8 mouse cellular contexts compared by ENCODE assay signal in genomic region chr7:27480927-27481626, GRCm38 (mm10). TPM values are rescaled to one million over a fixed set of nuclear protein-coding genes. Genes with fewer than 3 reads are reported as not detected.
DNase-seq lines count a peak whose midpoint lies in the region; ATAC-seq and TF ChIP-seq lines count a peak whose summit lies in the region.

No protein-coding gene starts in this region.

- peaks cover 12% of the 10 kb centered on the region for H3K36me3 ChIP-seq in kidney, embryonic 14.5 days (ENCODE audit: control insufficient read depth, insufficient read depth, low read length)
- H3K36me3 ChIP-seq in embryonic facial prominence, embryonic 10.5 days (replicated peaks) = peaks cover 24% of the 10 kb centered on the region
- H3K36me3 ChIP-seq in intestine, embryonic 15.5 days = peaks cover 5% of the 10 kb centered on the region
- peaks cover 9% of the 10 kb centered on the region for H3K36me3 ChIP-seq in myocyte (ENCODE audit: control insufficient read depth, insufficient read depth)

- H3K27me3 ChIP-seq in kidney, embryonic 14.5 days (ENCODE audit: control insufficient read depth, insufficient read depth, low read length) = no peaks in the 10 kb centered on the region
- H3K27me3 ChIP-seq in embryonic facial prominence, embryonic 10.5 days (replicated peaks; ENCODE audit: low read depth, poor library complexity, severe bottlenecking) = no peaks in the 10 kb centered on the region
- H3K27me3 ChIP-seq in intestine, embryonic 15.5 days (replicated peaks) = no peaks in the 10 kb centered on the region
- H3K27me3 ChIP-seq in myocyte (ENCODE audit: control insufficient read depth, insufficient read depth, insufficient read length) = no peaks in the 10 kb centered on the region

- H3K4me2 ChIP-seq in kidney, embryonic 14.5 days (replicated peaks; ENCODE audit: low read depth, low read length) = peak overlapping the region; percentile 33
- peak overlapping the region; percentile 60 for H3K4me2 ChIP-seq in intestine, embryonic 15.5 days (replicated peaks)
- H3K4me2 ChIP-seq in myocyte (ENCODE audit: low read depth) = peak overlapping the region; percentile 58

- H3K4me3 ChIP-seq in kidney, embryonic 14.5 days (ENCODE audit: low read length) = peak overlapping the region; percentile 20
- H3K4me3 ChIP-seq in embryonic facial prominence, embryonic 10.5 days = peak overlapping the region; percentile 55
- peak overlapping the region; percentile 36 for H3K4me3 ChIP-seq in intestine, embryonic 15.5 days (replicated peaks)
- H3K4me3 ChIP-seq in myocyte = peak overlapping the region; percentile 14

- 16% methylated on average over 9 of the region's 11 CpGs for WGBS in kidney, embryonic 14.5 days
- 9% methylated on average over 11 of the region's 11 CpGs for WGBS in embryonic facial prominence, embryonic 10.5 days
- WGBS in intestine, embryonic 15.5 days = 7% methylated on average over 11 of the region's 11 CpGs

- H3K9me3 ChIP-seq in kidney, embryonic 14.5 days (ENCODE audit: control insufficient read depth, low read length) = no peaks in the 10 kb centered on the region
- no peaks in the 10 kb centered on the region for H3K9me3 ChIP-seq in embryonic facial prominence, embryonic 10.5 days
- H3K9me3 ChIP-seq in intestine, embryonic 15.5 days = no peaks in the 10 kb centered on the region

- no peak for TF ChIP-seq POLR2A in myocyte (IDR thresholded peaks at IDR 0.05; ENCODE audit: insufficient read length, low read depth)

- H3ac ChIP-seq in myocyte (ENCODE audit: control insufficient read depth, insufficient read length) = no peak overlapping the region

- DNase-seq in kidney, postnatal 14 days = no peak
- DNase-seq in embryonic facial prominence, embryonic 10.5 days (ENCODE audit: low spot score) = no peak
- no peak for DNase-seq in c-Kit-positive CD71-positive TER-119-positive erythroid progenitor cells, embryonic 14.5 days (ENCODE audit: low spot score)
- DNase-seq in spleen, adult 18-20 months = no peak

- ATAC-seq in kidney, embryonic 14.5 days (ENCODE audit: low FRiP score, low TSS enrichment) = no peak
- ATAC-seq in intestine, embryonic 15.5 days = peak; percentile 6; the same call in 1 of the 2 replicates
- ATAC-seq in activated CD4-positive, CD25-positive, alpha-beta regulatory T cell, adult 4 months = no peak

- H3K27ac ChIP-seq in kidney, embryonic 14.5 days (ENCODE audit: low read depth, low read length) = peak overlapping the region; percentile 25
- peak overlapping the region; percentile 86 for H3K27ac ChIP-seq in embryonic facial prominence, embryonic 10.5 days (replicated peaks)
- peak overlapping the region; percentile 95 for H3K27ac ChIP-seq in intestine, embryonic 15.5 days

- H3K4me1 ChIP-seq in kidney, embryonic 14.5 days (ENCODE audit: control insufficient read depth, insufficient read depth, low read length) = peaks cover 7% of the 10 kb centered on the region
- peaks cover 25% of the 10 kb centered on the region for H3K4me1 ChIP-seq in embryonic facial prominence, embryonic 10.5 days
- H3K4me1 ChIP-seq in intestine, embryonic 15.5 days (replicated peaks) = peaks cover 23% of the 10 kb centered on the region

- peaks cover 13% of the 10 kb centered on the region for H3K79me2 ChIP-seq in myocyte (ENCODE audit: control insufficient read depth, insufficient read depth)

- peak overlapping the region; percentile 24; the same call in 1 of the 2 replicates for H3K9ac ChIP-seq in kidney, embryonic 14.5 days (ENCODE audit: low read depth, low read length)
- H3K9ac ChIP-seq in intestine, embryonic 15.5 days = peak overlapping the region; percentile 49

TF ChIP-seq in myocyte, 11 proteins besides CTCF, POLR2A, EP300 and RAD21:
- TF ChIP-seq REST (IDR thresholded peaks at IDR 0.05; ENCODE audit: insufficient read depth, insufficient read length) = no peak

RNA-seq across cellular contexts. Expression of gene Sertad1, which starts 5.6 kb away (rescaled TPM):
- polyA plus RNA-seq in kidney, embryonic 14.5 days (2014; fragmentation: Nextera tagmentation; extraction: Ambion mirVana) = 35.6 and 43.1 TPM in 2 replicates
- polyA plus RNA-seq in embryonic facial prominence, embryonic 10.5 days (2016; fragmentation: Nextera tagmentation; extraction: Ambion mirVana) = 24.0 and 25.1 TPM in 2 replicates
- 36.0 and 39.0 TPM in 2 replicates for polyA plus RNA-seq in intestine, embryonic 15.5 days (2015; fragmentation: Nextera tagmentation; extraction: Ambion mirVana)
- 44.6 TPM for polyA plus RNA-seq in myocyte (2012; fragmentation: generic; extraction: Trizol)
- polyA plus RNA-seq in activated CD4-positive, CD25-positive, alpha-beta regulatory T cell, adult 4 months (2017; shearing (Covaris generic)) = 10 to 100 TPM; 46.6 to 47.9 TPM

RNA-seq across cellular contexts. Expression of gene Sertad3, which starts 7.5 kb away (rescaled TPM):
- polyA plus RNA-seq in kidney, embryonic 14.5 days (2014; fragmentation: Nextera tagmentation; extraction: Ambion mirVana) = 25.1 TPM in 2 replicates
- polyA plus RNA-seq in embryonic facial prominence, embryonic 10.5 days (2016; fragmentation: Nextera tagmentation; extraction: Ambion mirVana) = 26.2 and 26.5 TPM in 2 replicates
- 25.7 and 27.0 TPM in 2 replicates for polyA plus RNA-seq in intestine, embryonic 15.5 days (2015; fragmentation: Nextera tagmentation; extraction: Ambion mirVana)
- polyA plus RNA-seq in myocyte (2012; fragmentation: generic; extraction: Trizol) = 15.5 TPM
- 10 to 100 TPM; 41.9 to 47.6 TPM for polyA plus RNA-seq in activated CD4-positive, CD25-positive, alpha-beta regulatory T cell, adult 4 months (2017; shearing (Covaris generic))

RNA-seq across cellular contexts. Expression of gene Prx, which starts 18.0 kb away (rescaled TPM):
- polyA plus RNA-seq in kidney, embryonic 14.5 days (2014; fragmentation: Nextera tagmentation; extraction: Ambion mirVana) = 1.2 and 1.6 TPM in 2 replicates
- 3.8 and 4.2 TPM in 2 replicates for polyA plus RNA-seq in embryonic facial prominence, embryonic 10.5 days (2016; fragmentation: Nextera tagmentation; extraction: Ambion mirVana)
- 2.7 and 3.2 TPM in 2 replicates for polyA plus RNA-seq in intestine, embryonic 15.5 days (2015; fragmentation: Nextera tagmentation; extraction: Ambion mirVana)
- 4.2 TPM for polyA plus RNA-seq in myocyte (2012; fragmentation: generic; extraction: Trizol)
- polyA plus RNA-seq in activated CD4-positive, CD25-positive, alpha-beta regulatory T cell, adult 4 months (2017; shearing (Covaris generic)) = under 1 TPM; 0.11 to 0.68 TPM

RNA-seq across cellular contexts. Expression of gene Blvrb, which starts 33.3 kb away (rescaled TPM):
- 40.6 and 41.2 TPM in 2 replicates for polyA plus RNA-seq in kidney, embryonic 14.5 days (2014; fragmentation: Nextera tagmentation; extraction: Ambion mirVana)
- polyA plus RNA-seq in embryonic facial prominence, embryonic 10.5 days (2016; fragmentation: Nextera tagmentation; extraction: Ambion mirVana) = 31.9 and 35.2 TPM in 2 replicates
- polyA plus RNA-seq in intestine, embryonic 15.5 days (2015; fragmentation: Nextera tagmentation; extraction: Ambion mirVana) = 60.4 and 77.5 TPM in 2 replicates
- polyA plus RNA-seq in myocyte (2012; fragmentation: generic; extraction: Trizol) = 58.4 TPM
- 10 to 100 TPM; 13.9 to 16.7 TPM for polyA plus RNA-seq in activated CD4-positive, CD25-positive, alpha-beta regulatory T cell, adult 4 months (2017; shearing (Covaris generic))

RNA-seq across cellular contexts. Expression of gene Sptbn4, which starts 33.6 kb away (rescaled TPM):
- polyA plus RNA-seq in kidney, embryonic 14.5 days (2014; fragmentation: Nextera tagmentation; extraction: Ambion mirVana) = 0.39 and 0.54 TPM in 2 replicates
- 0.19 and 0.35 TPM in 2 replicates for polyA plus RNA-seq in embryonic facial prominence, embryonic 10.5 days (2016; fragmentation: Nextera tagmentation; extraction: Ambion mirVana)
- 0.33 and 0.38 TPM in 2 replicates for polyA plus RNA-seq in intestine, embryonic 15.5 days (2015; fragmentation: Nextera tagmentation; extraction: Ambion mirVana)
- 0.17 TPM for polyA plus RNA-seq in myocyte (2012; fragmentation: generic; extraction: Trizol)
- under 1 TPM; 0.16 to 0.37 TPM for polyA plus RNA-seq in activated CD4-positive, CD25-positive, alpha-beta regulatory T cell, adult 4 months (2017; shearing (Covaris generic))

Comparison
In these comparisons a context has a peak if more than half of its experiments do, and no peak if none do; other contexts are left out.
1. H3K27ac ChIP-seq: peak in every context shown above with its lines; median percentile 95 in intestine, embryonic 15.5 days; 86 in embryonic facial prominence, embryonic 10.5 days; 25 in kidney, embryonic 14.5 days.